Mouse (Mus musculus): Measurements from ENCODE around the gene Olfr1369-ps1.

- TF ChIP-seq CTCF (IDR thresholded peaks at IDR 0.05; ENCODE audit: control insufficient read depth, insufficient read depth, insufficient read length) (no peak), FOSL1 (IDR thresholded peaks at IDR 0.05; ENCODE audit: insufficient read depth, low read length, poor library complexity, severe bottlenecking) (no peak), MAX (IDR thresholded peaks at IDR 0.05) (no peak), MYOG (IDR thresholded peaks at IDR 0.05; ENCODE audit: control insufficient read depth, extremely low read depth, insufficient read length) (no peak)
Observed at GRCm38 (mm10) chr13:21162591-21162990, 51.3 kb downstream of the Olfr1369-ps1 start.
